In the genomic region with DNA sequence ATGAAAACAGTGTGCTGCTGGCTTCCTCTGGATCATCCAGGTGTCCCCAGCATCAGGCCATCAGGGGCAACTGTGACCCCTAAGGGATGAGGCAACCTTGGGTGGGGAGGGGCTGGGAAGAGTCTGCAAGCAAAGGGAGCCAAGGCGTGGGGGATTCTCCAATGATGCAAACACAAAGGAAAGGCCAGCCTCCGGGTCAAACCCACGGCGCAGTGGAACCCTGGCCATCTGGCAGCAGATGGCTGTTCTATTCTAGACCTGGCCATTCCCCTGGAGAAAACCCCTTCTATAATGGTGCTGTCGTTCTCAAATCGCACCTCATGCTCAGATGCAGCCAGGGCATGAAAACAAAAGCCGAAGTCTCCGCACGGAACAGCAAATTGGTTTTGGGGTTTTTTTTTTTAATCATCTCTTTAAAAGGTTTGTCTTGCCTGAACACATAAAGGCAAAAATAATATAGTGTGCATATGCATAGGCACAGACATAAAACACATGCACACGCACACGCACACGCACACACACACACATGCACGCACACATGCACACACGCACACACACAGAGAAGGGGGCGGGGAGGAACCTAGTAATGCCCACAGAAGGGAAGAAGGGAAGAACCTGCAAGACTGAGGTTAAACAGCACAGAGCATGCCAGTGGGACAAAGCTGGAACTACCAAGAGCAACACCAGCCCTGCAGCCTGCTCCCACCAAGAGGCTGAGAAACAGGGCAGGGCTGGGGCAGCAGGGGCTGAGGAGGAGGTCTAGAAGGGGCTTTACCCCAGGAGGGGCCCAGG, we compare ENCODE assay signal across 9 mouse cellular contexts.
DNase-seq lines count a peak whose midpoint lies in the region; ATAC-seq lines count a peak whose summit lies in the region.
"Had no signal": no experiment of that assay in that cellular context is flagged by ENCODE, and none has a peak within 500 bp of the region (broad histone marks: within the 10 kb centered on the region; RNA-seq: fewer than 3 reads in every experiment).

No protein-coding gene starts in this region.

- no peaks in the 10 kb centered on the region for H3K27me3 ChIP-seq in hindbrain, embryonic 15.5 days
- H3K27me3 ChIP-seq in neural tube, embryonic 14.5 days (ENCODE audit: control insufficient read depth, insufficient read depth, low read length) = no peaks in the 10 kb centered on the region
- H3K27me3 ChIP-seq: liver, embryonic 13.5 days had no signal

- ATAC-seq in hindbrain, embryonic 15.5 days (ENCODE audit: low FRiP score, low read depth) = peak; percentile 52; the same call in 1 of the 2 replicates
- peak; percentile 46 for ATAC-seq in neural tube, embryonic 14.5 days (ENCODE audit: low read depth)

- DNase-seq in embryo, embryonic 11 days = peak; percentile 39
- no peak for DNase-seq in embryo, embryonic 9.5 days (ENCODE audit: extremely low spot score)
- peak; percentile 74 to 78 for DNase-seq in cerebellum, postnatal 36 days
- DNase-seq in adrenal gland, adult 2 months = no peak
- DNase-seq in thymus, postnatal 4 days = no peak
- DNase-seq in heart, postnatal 10 days = no peak
- DNase-seq: liver, embryonic 13.5 days had no signal

- H3K27ac ChIP-seq in hindbrain, embryonic 15.5 days (replicated peaks) = peak overlapping the region; percentile 64
- H3K27ac ChIP-seq in neural tube, embryonic 14.5 days (ENCODE audit: low read depth, low read length) = peak overlapping the region; percentile 28; the same call in 1 of the 2 replicates
- H3K27ac ChIP-seq: liver, embryonic 13.5 days had no signal

- H3K9ac ChIP-seq in hindbrain, embryonic 15.5 days = no peak overlapping the region
- H3K9ac ChIP-seq in neural tube, embryonic 14.5 days (replicated peaks; ENCODE audit: low read depth, low read length) = no peak overlapping the region
- H3K9ac ChIP-seq: liver, embryonic 13.5 days had no signal

- 44% methylated on average over 15 of the region's 15 CpGs for WGBS in hindbrain, embryonic 15.5 days
- WGBS in neural tube, embryonic 14.5 days = 46% methylated on average over 15 of the region's 15 CpGs

- no peak overlapping the region for H3K4me3 ChIP-seq in hindbrain, embryonic 15.5 days
- no peak overlapping the region for H3K4me3 ChIP-seq in neural tube, embryonic 14.5 days (ENCODE audit: low read depth, low read length)
- H3K4me3 ChIP-seq: liver, embryonic 13.5 days had no signal

- intact Hi-C loops in heart, postnatal 10 days (cut with DNase I) = no loop called here

- no peak overlapping the region for H3K4me2 ChIP-seq in hindbrain, embryonic 15.5 days
- H3K4me2 ChIP-seq in neural tube, embryonic 14.5 days (ENCODE audit: low read depth, low read length) = no peak overlapping the region
- H3K4me2 ChIP-seq: liver, embryonic 13.5 days had no signal

- no peaks in the 10 kb centered on the region for H3K36me3 ChIP-seq in hindbrain, embryonic 15.5 days
- no peaks in the 10 kb centered on the region for H3K36me3 ChIP-seq in neural tube, embryonic 14.5 days (ENCODE audit: control insufficient read depth, insufficient read depth, low read length)
- H3K36me3 ChIP-seq: liver, embryonic 13.5 days had no signal

- no peaks in the 10 kb centered on the region for H3K9me3 ChIP-seq in hindbrain, embryonic 15.5 days
- no peaks in the 10 kb centered on the region for H3K9me3 ChIP-seq in neural tube, embryonic 14.5 days (ENCODE audit: control insufficient read depth, low read length)
- H3K9me3 ChIP-seq: liver, embryonic 13.5 days had no signal

- H3K4me1 ChIP-seq in hindbrain, embryonic 15.5 days (replicated peaks) = peaks cover 14% of the 10 kb centered on the region
- H3K4me1 ChIP-seq in neural tube, embryonic 14.5 days (ENCODE audit: control insufficient read depth, insufficient read depth, low read length) = 0 out of 2 replicates have a peak, but pooled peaks cover 6% of the 10 kb centered on the region
- H3K4me1 ChIP-seq: liver, embryonic 13.5 days had no signal

Comparison
In these comparisons a context has a peak if more than half of its experiments do, and no peak if none do; other contexts are left out.
1. DNase-seq: peak in embryo, embryonic 11 days (single experiment) and cerebellum, postnatal 36 days (2 of 2); none in embryo, embryonic 9.5 days (single experiment), adrenal gland, adult 2 months (single experiment), thymus, postnatal 4 days (single experiment) and heart, postnatal 10 days (0 of 2).